Mouse (Mus musculus): ENCODE measurements around the gene Nudt14.

DNA sequence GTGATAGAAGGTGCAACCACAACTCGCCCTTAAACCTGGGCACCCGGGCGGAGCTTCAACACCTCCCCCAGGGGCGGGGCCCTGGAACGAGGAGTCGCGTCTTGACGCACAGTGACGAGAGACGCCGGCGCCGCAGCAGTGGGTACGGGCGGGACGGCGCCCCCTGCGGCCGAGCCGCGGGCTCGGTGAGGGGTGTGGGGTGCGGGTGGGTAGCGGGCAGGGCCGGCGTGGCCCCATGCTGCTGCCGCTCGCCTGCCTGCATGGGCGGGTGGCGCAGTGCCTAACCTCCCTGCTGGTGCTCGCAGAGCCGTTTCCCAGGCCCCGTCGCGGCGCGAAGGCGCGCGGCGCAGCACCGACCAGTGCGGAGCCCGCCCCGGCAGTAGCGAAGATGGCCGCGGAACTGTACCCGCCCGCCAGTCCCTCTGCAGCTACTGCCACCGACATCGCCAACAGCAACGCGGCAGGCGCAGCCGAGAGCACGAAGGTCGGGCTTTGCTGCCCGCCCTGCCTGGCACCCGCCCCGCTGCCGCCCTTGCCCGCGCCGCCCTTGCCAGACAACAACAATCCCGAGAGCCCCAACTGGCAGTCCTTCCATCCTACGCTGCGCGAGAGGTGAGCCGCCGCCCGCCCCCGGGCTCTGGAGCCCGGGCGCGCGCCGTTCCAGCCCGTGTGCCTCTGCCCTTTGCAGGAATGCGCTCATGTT, 34.6 kb upstream of the Nudt14 start, which contains the start of gene Btbd6:
- TF ChIP-seq EP300 (IDR thresholded peaks at IDR 0.05; ENCODE audit: low read depth) (no peak), CTCF (IDR thresholded peaks at IDR 0.05; ENCODE audit: low read depth) (peak; percentile 45)
